Mouse (Mus musculus): ENCODE results near the gene Gnai3. TPM values are rescaled to one million over a fixed set of nuclear protein-coding genes. Genes with fewer than 3 reads are reported as not detected.

Gnai3 gene
- polyA plus RNA-seq, 1 experiment from 2014 or later, result 193 TPM

GRCm38 (mm10) chr3:108126327-108126726 lies 19.6 kb downstream of the Gnai3 start:
- Histone ChIP-seq H3K27ac (no peak overlapping the region), H3K36me3 (peaks cover 16% of the 10 kb centered on the region), H3K4me1 (peaks cover 17% of the 10 kb centered on the region), H3K4me2 (replicated peaks) (no peak overlapping the region), H3K4me3 (no peak overlapping the region), H3K9ac (no peak overlapping the region), H3K9me3 (no peaks in the 10 kb centered on the region), H3K27me3 (no peaks in the 10 kb centered on the region)
- WGBS, result 82% methylated on average over 3 of the region's 3 CpGs
- ATAC-seq (ENCODE audit: low FRiP score, low read depth), result no peak

- Histone ChIP-seq H3K27ac (no peak overlapping the region), H3K9me3 (no peaks in the 10 kb centered on the region), H3K36me3 (peaks cover 33% of the 10 kb centered on the region), H3K4me2 (replicated peaks) (no peak overlapping the region), H3K9ac (no peak overlapping the region), H3K4me3 (no peak overlapping the region), H3K27me3 (no peaks in the 10 kb centered on the region), H3K4me1 (peaks cover 13% of the 10 kb centered on the region)
- no peak for ATAC-seq (ENCODE audit: low FRiP score, low read depth)
- WGBS, result 56% methylated on average over 1 of the region's 1 CpGs
Measured at GRCm38 (mm10) chr3:108124131-108124530, 21.8 kb downstream of the Gnai3 start.

- H3K27me3 ChIP-seq, result no peaks in the 10 kb centered on the region
- H3K27ac ChIP-seq, result no peak overlapping the region
- WGBS, result 93% methylated on average over 5 of the region's 5 CpGs
- peaks cover 4% of the 10 kb centered on the region for H3K4me1 ChIP-seq
- ATAC-seq (ENCODE audit: low FRiP score, low read depth), result no peak
- no peak overlapping the region for H3K4me2 ChIP-seq (replicated peaks)
- H3K9me3 ChIP-seq, result no peaks in the 10 kb centered on the region
- no peak overlapping the region for H3K4me3 ChIP-seq
- H3K9ac ChIP-seq, result no peak overlapping the region
- peaks cover 42% of the 10 kb centered on the region for H3K36me3 ChIP-seq
Measured at GRCm38 (mm10) chr3:108123242-108123641, 22.7 kb downstream of the Gnai3 start.

GRCm38 (mm10) chr3:108121101-108121500 lies 24.8 kb downstream of the Gnai3 start:
- Histone ChIP-seq H3K4me3 (no peak overlapping the region), H3K4me2 (replicated peaks) (no peak overlapping the region), H3K4me1 (no peaks in the 10 kb centered on the region), H3K9ac (no peak overlapping the region), H3K27me3 (no peaks in the 10 kb centered on the region), H3K27ac (no peak overlapping the region), H3K9me3 (no peaks in the 10 kb centered on the region), H3K36me3 (peaks cover 54% of the 10 kb centered on the region)
- 88% methylated on average over 3 of the region's 3 CpGs for WGBS
- ATAC-seq (ENCODE audit: low FRiP score, low read depth), result no peak

- H3K27ac ChIP-seq, result no peak overlapping the region
- no peak overlapping the region for H3K4me2 ChIP-seq (replicated peaks)
- H3K9ac ChIP-seq, result no peak overlapping the region
- 90% methylated on average over 6 of the region's 6 CpGs for WGBS
- H3K36me3 ChIP-seq, result peaks cover 68% of the 10 kb centered on the region
- no peaks in the 10 kb centered on the region for H3K4me1 ChIP-seq
- H3K27me3 ChIP-seq, result no peaks in the 10 kb centered on the region
- H3K4me3 ChIP-seq, result no peak overlapping the region
- H3K9me3 ChIP-seq, result no peaks in the 10 kb centered on the region
- ATAC-seq (ENCODE audit: low FRiP score, low read depth), result no peak
Measured at GRCm38 (mm10) chr3:108117465-108117864, 28.5 kb downstream of the Gnai3 start.

- peaks cover 74% of the 10 kb centered on the region for H3K36me3 ChIP-seq
- H3K4me1 ChIP-seq, result no peaks in the 10 kb centered on the region
- H3K9me3 ChIP-seq, result no peaks in the 10 kb centered on the region
- H3K27ac ChIP-seq, result no peak overlapping the region
- H3K27me3 ChIP-seq, result no peaks in the 10 kb centered on the region
- 88% methylated on average over 7 of the region's 7 CpGs for WGBS
- no peak overlapping the region for H3K9ac ChIP-seq
- no peak overlapping the region for H3K4me3 ChIP-seq
- ATAC-seq (ENCODE audit: low FRiP score, low read depth), result no peak
- no peak overlapping the region for H3K4me2 ChIP-seq (replicated peaks)
Measured at GRCm38 (mm10) chr3:108113591-108114289, 32.2 kb downstream of the Gnai3 start.

GRCm38 (mm10) chr3:108112666-108113065 lies 33.3 kb downstream of the Gnai3 start:
- H3K27me3 ChIP-seq, result no peaks in the 10 kb centered on the region
- no peaks in the 10 kb centered on the region for H3K4me1 ChIP-seq
- ATAC-seq (ENCODE audit: low FRiP score, low read depth), result no peak
- H3K4me2 ChIP-seq (replicated peaks), result no peak overlapping the region
- no peaks in the 10 kb centered on the region for H3K9me3 ChIP-seq
- WGBS, result 90% methylated on average over 4 of the region's 4 CpGs
- no peak overlapping the region for H3K27ac ChIP-seq
- H3K9ac ChIP-seq, result no peak overlapping the region
- H3K4me3 ChIP-seq, result no peak overlapping the region
- H3K36me3 ChIP-seq, result peaks cover 74% of the 10 kb centered on the region

- Histone ChIP-seq H3K27me3 (no peaks in the 10 kb centered on the region), H3K9me3 (no peaks in the 10 kb centered on the region), H3K4me3 (no peak overlapping the region), H3K27ac (no peak overlapping the region), H3K4me1 (no peaks in the 10 kb centered on the region), H3K9ac (no peak overlapping the region), H3K4me2 (replicated peaks) (no peak overlapping the region), H3K36me3 (peaks cover 72% of the 10 kb centered on the region)
- WGBS, result 93% methylated on average over 7 of the region's 7 CpGs
- ATAC-seq (ENCODE audit: low FRiP score, low read depth), result no peak
Measured at GRCm38 (mm10) chr3:108112246-108112645, 33.7 kb downstream of the Gnai3 start.

GRCm38 (mm10) chr3:108111320-108111719 lies 34.6 kb downstream of the Gnai3 start:
- H3K9ac ChIP-seq, result no peak overlapping the region
- H3K4me1 ChIP-seq, result no peaks in the 10 kb centered on the region
- 86% methylated on average over 5 of the region's 5 CpGs for WGBS
- no peak for ATAC-seq (ENCODE audit: low FRiP score, low read depth)
- peaks cover 69% of the 10 kb centered on the region for H3K36me3 ChIP-seq
- no peak overlapping the region for H3K27ac ChIP-seq
- no peak overlapping the region for H3K4me3 ChIP-seq
- H3K4me2 ChIP-seq (replicated peaks), result no peak overlapping the region
- H3K27me3 ChIP-seq, result no peaks in the 10 kb centered on the region
- H3K9me3 ChIP-seq, result no peaks in the 10 kb centered on the region

GRCm38 (mm10) chr3:108105281-108105680 lies 40.7 kb downstream of the Gnai3 start:
- ATAC-seq (ENCODE audit: low FRiP score, low read depth), result no peak
- Histone ChIP-seq H3K4me2 (replicated peaks) (no peak overlapping the region), H3K9ac (no peak overlapping the region), H3K4me1 (no peaks in the 10 kb centered on the region), H3K27me3 (no peaks in the 10 kb centered on the region), H3K9me3 (no peaks in the 10 kb centered on the region), H3K36me3 (peaks cover 43% of the 10 kb centered on the region), H3K4me3 (no peak overlapping the region), H3K27ac (no peak overlapping the region)
- WGBS, result 89% methylated on average over 3 of the region's 3 CpGs

GRCm38 (mm10) chr3:108102075-108102474 lies 43.9 kb downstream of the Gnai3 start:
- Histone ChIP-seq H3K9ac (no peak overlapping the region), H3K4me1 (no peaks in the 10 kb centered on the region), H3K27me3 (no peaks in the 10 kb centered on the region), H3K4me2 (replicated peaks) (no peak overlapping the region), H3K4me3 (no peak overlapping the region), H3K9me3 (no peaks in the 10 kb centered on the region), H3K27ac (no peak overlapping the region), H3K36me3 (peaks cover 16% of the 10 kb centered on the region)
- 84% methylated on average over 6 of the region's 6 CpGs for WGBS
- no peak for ATAC-seq (ENCODE audit: low FRiP score, low read depth)

GRCm38 (mm10) chr3:108101594-108101993 lies 44.4 kb downstream of the Gnai3 start:
- 56% methylated on average over 3 of the region's 3 CpGs for WGBS

GRCm38 (mm10) chr3:108098316-108098715 lies 47.6 kb downstream of the Gnai3 start:
- H3K4me3 ChIP-seq, result no peak overlapping the region
- no peak overlapping the region for H3K4me2 ChIP-seq (replicated peaks)
- ATAC-seq (ENCODE audit: low FRiP score, low read depth), result no peak
- no peaks in the 10 kb centered on the region for H3K4me1 ChIP-seq
- H3K9me3 ChIP-seq, result no peaks in the 10 kb centered on the region
- 78% methylated on average over 6 of the region's 6 CpGs for WGBS
- no peaks in the 10 kb centered on the region for H3K27me3 ChIP-seq
- H3K27ac ChIP-seq, result no peak overlapping the region
- H3K36me3 ChIP-seq, result no peaks in the 10 kb centered on the region
- no peak overlapping the region for H3K9ac ChIP-seq

More at GRCm38 (mm10) chr3:108101594-108101993, 44.4 kb downstream of the Gnai3 start:
- ATAC-seq (ENCODE audit: low FRiP score, low read depth), result no peak
- H3K4me3 ChIP-seq, result no peak overlapping the region
- no peaks in the 10 kb centered on the region for H3K4me1 ChIP-seq
- H3K4me2 ChIP-seq (replicated peaks), result no peak overlapping the region
- H3K27ac ChIP-seq, result no peak overlapping the region; the same call in 1 of the 2 replicates
- no peaks in the 10 kb centered on the region for H3K27me3 ChIP-seq
- H3K9me3 ChIP-seq, result no peaks in the 10 kb centered on the region
- peaks cover 16% of the 10 kb centered on the region for H3K36me3 ChIP-seq
- H3K9ac ChIP-seq, result no peak overlapping the region
